Mouse (Mus musculus): ENCODE measurements around the gene Lrp11. TPM values are rescaled to one million over a fixed set of nuclear protein-coding genes. Genes with fewer than 3 reads are reported as not detected.
"Not testable (repeated sequence)": the region's sequence is repeated elsewhere in the genome, so short reads cannot be mapped to it uniquely, and the experiment has no call there.

Gene Lrp11
- total RNA-seq, 1 experiment from 2014 or later, result 1.2 TPM

GRCm38 (mm10) chr10:7617146-7617545 is 27.5 kb downstream of the Lrp11 start:
- not testable (repeated sequence) for ATAC-seq (replicated peaks in 1 of 2; ENCODE audit: insufficient read depth in 1 of 2, low FRiP score in 2 of 2, low TSS enrichment in 1 of 2, low read depth in 1 of 2, poor library complexity in 2 of 2, severe bottlenecking in 2 of 2)

GRCm38 (mm10) chr10:7617556-7617955 is 28.0 kb downstream of the Lrp11 start:
- not testable (repeated sequence) for ATAC-seq (replicated peaks in 1 of 2; ENCODE audit: insufficient read depth in 1 of 2, low FRiP score in 2 of 2, low TSS enrichment in 1 of 2, low read depth in 1 of 2, poor library complexity in 2 of 2, severe bottlenecking in 2 of 2)

DNA sequence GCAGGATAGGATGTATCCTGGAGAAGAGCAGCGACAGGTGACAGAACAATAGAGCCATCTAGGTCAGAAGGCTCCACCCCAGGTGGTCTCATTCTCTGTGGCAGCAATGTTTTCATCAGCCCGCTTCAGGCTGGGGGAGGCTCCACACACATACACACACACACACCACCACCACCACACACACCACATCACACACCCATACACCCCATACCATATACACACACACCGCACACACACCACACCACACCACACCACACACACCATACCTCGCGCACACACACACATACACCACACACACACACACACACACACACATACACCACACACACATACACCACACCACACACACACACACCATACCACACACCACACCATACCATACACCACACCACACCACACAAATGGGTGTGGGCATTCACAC is 30.2 kb downstream of the Lrp11 start:
- ATAC-seq (replicated peaks in 1 of 2; ENCODE audit: insufficient read depth in 1 of 2, low FRiP score in 2 of 2, low TSS enrichment in 1 of 2, low read depth in 1 of 2, poor library complexity in 2 of 2, severe bottlenecking in 2 of 2), result no peak

DNA sequence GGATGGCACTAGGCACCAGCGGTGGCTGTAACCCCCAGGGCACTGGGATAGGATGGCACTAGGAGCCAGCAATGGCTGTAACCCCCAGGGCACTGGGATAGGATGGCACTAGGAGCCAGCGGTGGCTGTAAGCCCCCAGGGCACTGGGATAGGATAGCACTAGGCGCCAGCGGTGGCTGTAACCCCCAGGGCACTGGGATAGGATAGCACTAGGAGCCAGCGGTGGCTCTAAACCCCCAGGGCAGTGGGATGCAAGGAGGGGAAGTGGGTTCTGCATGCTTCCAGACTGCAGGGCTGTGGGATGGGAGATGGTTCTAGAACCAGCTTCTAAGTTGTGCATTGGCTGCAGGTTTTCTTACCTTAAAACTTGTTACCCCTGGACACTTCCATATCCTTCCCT is 31.1 kb downstream of the Lrp11 start:
- no peak for ATAC-seq (replicated peaks in 1 of 2; ENCODE audit: insufficient read depth in 1 of 2, low FRiP score in 2 of 2, low TSS enrichment in 1 of 2, low read depth in 1 of 2, poor library complexity in 2 of 2, severe bottlenecking in 2 of 2)

DNA sequence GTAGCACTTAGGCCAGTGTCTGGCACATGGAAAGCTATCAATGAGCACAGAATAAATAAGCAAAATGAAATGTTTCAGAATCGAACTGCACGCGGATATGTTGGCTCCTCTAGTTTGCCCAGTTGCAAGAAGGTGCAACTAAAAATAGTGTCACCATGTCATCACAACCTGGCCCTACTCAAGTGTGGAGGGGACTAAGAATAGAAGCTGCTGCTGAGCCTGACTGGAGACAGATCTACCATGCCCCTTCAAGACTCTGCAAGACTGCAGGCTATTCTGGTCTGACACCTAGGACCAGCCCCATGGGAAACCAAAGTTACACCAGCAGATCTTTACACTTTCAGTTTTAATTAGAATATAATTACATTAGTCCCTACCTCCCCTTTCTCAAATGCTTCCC is 32.8 kb downstream of the Lrp11 start:
- no peak for ATAC-seq (replicated peaks in 1 of 2; ENCODE audit: insufficient read depth in 1 of 2, low FRiP score in 2 of 2, low TSS enrichment in 1 of 2, low read depth in 1 of 2, poor library complexity in 2 of 2, severe bottlenecking in 2 of 2)

- ATAC-seq (replicated peaks in 1 of 2; ENCODE audit: insufficient read depth in 1 of 2, low FRiP score in 2 of 2, low TSS enrichment in 1 of 2, low read depth in 1 of 2, poor library complexity in 2 of 2, severe bottlenecking in 2 of 2), result no peak
Measured at GRCm38 (mm10) chr10:7623861-7624518, 34.4 kb downstream of the Lrp11 start.

- no peak for ATAC-seq (replicated peaks in 1 of 2; ENCODE audit: insufficient read depth in 1 of 2, low FRiP score in 2 of 2, low TSS enrichment in 1 of 2, low read depth in 1 of 2, poor library complexity in 2 of 2, severe bottlenecking in 2 of 2)
Measured at GRCm38 (mm10) chr10:7629092-7629491, 39.5 kb downstream of the Lrp11 start.

DNA sequence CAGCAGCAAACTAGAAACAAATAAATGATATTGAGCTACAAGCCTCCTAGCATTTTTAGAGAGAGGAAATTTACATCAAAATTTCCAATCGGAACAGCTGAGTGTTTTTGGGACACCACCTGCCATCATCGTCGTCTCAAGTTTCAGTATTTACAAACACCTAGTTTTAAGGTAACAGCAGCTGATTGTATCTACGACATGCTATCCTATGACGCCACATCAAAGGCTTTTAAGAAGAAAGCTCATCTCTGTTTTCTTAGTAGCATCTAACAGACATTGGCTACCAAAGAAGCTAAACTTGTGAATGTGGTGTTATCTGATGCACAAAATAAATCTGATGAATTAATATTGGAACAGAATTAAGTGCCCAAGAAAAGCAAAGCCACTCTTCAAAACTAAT is 40.7 kb downstream of the Lrp11 start:
- no peak for ATAC-seq (replicated peaks in 1 of 2; ENCODE audit: insufficient read depth in 1 of 2, low FRiP score in 2 of 2, low TSS enrichment in 1 of 2, low read depth in 1 of 2, poor library complexity in 2 of 2, severe bottlenecking in 2 of 2)

DNA sequence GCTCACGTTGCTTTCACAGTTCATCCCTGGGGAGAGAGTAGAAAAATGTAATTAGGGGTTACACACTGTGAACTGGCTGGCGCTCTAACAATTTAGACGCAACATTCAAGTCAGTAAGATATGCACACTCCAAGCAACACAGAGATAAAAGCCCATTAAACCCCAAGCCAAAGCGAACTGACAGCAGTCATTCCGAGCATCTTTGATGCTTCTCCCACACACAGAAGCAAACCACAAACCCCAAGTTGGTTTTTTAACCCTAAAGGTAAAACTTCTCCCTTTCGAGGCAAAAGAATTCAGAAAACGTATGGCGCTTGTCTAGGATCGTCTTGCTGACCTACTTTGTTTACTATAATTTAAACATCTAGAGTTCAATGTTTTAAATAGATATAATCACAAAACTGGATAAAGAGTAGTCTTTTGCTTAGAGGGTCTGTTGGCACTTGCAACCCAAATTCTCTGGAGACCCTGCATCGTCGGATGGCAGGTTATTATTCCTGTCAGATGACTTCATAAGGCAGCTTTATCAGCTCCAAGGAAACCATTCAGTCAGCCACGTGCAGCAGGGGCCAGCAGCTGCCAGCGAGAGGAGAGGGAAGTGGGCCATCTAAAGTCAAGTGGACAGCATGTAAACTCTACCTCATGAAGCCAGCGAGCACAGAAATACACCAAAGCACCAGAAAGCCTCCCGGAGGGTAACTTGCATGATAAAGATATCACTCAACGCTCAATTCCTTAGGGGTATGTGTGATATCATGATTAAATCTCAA is 41.5 kb downstream of the Lrp11 start:
- ATAC-seq (replicated peaks in 1 of 2; ENCODE audit: insufficient read depth in 1 of 2, low FRiP score in 2 of 2, low TSS enrichment in 1 of 2, low read depth in 1 of 2, poor library complexity in 2 of 2, severe bottlenecking in 2 of 2), result no peak

GRCm38 (mm10) chr10:7640366-7640765 is 50.8 kb downstream of the Lrp11 start:
- ATAC-seq (replicated peaks in 1 of 2; ENCODE audit: insufficient read depth in 1 of 2, low FRiP score in 2 of 2, low TSS enrichment in 1 of 2, low read depth in 1 of 2, poor library complexity in 2 of 2, severe bottlenecking in 2 of 2), result no peak

GRCm38 (mm10) chr10:7645911-7646310 is 56.3 kb downstream of the Lrp11 start:
- ATAC-seq (replicated peaks in 1 of 2; ENCODE audit: insufficient read depth in 1 of 2, low FRiP score in 2 of 2, low TSS enrichment in 1 of 2, low read depth in 1 of 2, poor library complexity in 2 of 2, severe bottlenecking in 2 of 2), result no peak

- ATAC-seq (replicated peaks in 1 of 2; ENCODE audit: insufficient read depth in 1 of 2, low FRiP score in 2 of 2, low TSS enrichment in 1 of 2, low read depth in 1 of 2, poor library complexity in 2 of 2, severe bottlenecking in 2 of 2), result no peak
Measured at GRCm38 (mm10) chr10:7649059-7649458, 59.5 kb downstream of the Lrp11 start.

GRCm38 (mm10) chr10:7651057-7651456 is 61.5 kb downstream of the Lrp11 start:
- ATAC-seq (replicated peaks in 1 of 2; ENCODE audit: insufficient read depth in 1 of 2, low FRiP score in 2 of 2, low TSS enrichment in 1 of 2, low read depth in 1 of 2, poor library complexity in 2 of 2, severe bottlenecking in 2 of 2), result no peak

DNA sequence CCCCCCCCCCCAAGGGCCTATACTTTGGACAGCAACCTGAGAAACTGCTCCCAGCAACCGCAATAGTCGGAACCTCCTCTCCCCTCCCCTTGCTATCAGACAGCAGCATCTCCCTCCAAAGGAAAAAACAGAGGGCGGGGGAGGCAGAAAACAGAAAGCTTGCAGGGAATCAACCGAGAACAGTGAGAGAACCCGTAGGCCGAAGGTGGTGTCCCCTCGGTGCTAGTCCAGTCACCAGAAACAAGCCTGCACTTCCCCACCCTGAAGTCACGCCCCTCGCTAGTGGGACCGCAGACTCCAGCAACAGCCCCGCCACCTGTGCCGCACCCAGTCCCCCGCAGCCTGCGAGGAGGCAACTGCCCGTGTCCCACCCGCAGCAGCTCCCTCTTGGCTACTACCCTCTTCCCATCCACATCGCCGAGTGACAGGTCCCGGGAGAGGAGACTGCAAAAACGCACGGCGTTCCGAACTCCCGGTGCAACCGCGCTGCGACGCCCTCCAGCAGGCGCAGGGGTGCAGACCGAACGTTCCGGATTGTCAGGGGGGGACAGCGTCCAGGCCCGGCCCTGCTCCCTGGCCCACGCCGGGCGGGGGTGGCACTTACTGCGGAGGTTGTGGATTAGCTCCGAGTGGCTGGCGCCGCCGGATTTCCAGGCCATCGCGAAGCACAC is 73.0 kb downstream of the Lrp11 start:
- ATAC-seq (replicated peaks in 1 of 2; ENCODE audit: insufficient read depth in 1 of 2, low FRiP score in 2 of 2, low TSS enrichment in 1 of 2, low read depth in 1 of 2, poor library complexity in 2 of 2, severe bottlenecking in 2 of 2), result peak; percentile 53 to 59

DNA sequence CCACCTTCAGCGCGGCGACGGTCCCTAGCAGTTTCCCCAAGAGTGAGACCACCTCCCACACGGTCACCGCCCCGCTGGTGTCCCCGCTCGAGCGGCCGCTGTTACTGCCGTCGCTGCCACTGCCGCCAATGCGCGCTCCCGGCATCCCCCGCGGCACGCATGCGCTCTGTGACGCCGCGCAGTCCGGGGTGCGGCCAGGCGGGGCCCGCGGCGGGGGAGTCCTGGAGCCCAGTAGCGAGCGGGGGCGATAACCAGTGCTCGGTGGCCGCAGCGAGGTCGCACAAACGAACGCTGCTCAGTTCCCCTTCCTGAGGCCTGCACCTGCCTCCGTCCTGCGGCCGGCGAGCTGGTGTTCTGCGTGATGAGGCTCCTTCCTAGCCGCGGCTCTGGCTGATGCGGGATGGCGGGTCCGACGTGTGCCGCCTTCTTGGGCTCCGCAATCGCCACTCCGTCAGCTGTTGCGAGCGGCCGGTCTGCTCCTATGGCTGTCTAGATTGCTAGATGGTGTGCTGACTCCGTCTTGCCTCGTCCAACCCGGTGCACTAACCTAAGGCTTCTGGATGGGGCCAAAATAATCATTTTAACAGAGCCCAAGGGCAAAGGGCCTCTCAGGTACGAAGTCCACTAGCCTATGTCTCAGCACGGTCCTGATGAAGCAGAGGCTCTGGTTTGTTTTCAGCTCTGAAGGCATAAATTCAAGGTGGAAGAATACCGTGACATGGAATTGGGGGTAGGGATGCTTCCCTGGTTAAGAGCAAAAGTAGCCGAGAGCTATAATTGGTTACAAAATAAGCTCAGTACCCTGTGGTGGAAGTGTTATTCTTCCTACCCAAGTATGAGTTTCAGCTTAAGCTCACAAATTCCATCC is 73.8 kb downstream of the Lrp11 start:
- peak; percentile 37 to 59 for ATAC-seq (replicated peaks in 1 of 2; ENCODE audit: insufficient read depth in 1 of 2, low FRiP score in 2 of 2, low TSS enrichment in 1 of 2, low read depth in 1 of 2, poor library complexity in 2 of 2, severe bottlenecking in 2 of 2)

GRCm38 (mm10) chr10:7664027-7664526 is 74.5 kb downstream of the Lrp11 start:
- ATAC-seq (replicated peaks in 1 of 2; ENCODE audit: insufficient read depth in 1 of 2, low FRiP score in 2 of 2, low TSS enrichment in 1 of 2, low read depth in 1 of 2, poor library complexity in 2 of 2, severe bottlenecking in 2 of 2), result peak in 1 of 2 experiments; percentile 7; a peak in 1 of 4 replicates

- no peak for ATAC-seq (replicated peaks in 1 of 2; ENCODE audit: insufficient read depth in 1 of 2, low FRiP score in 2 of 2, low TSS enrichment in 1 of 2, low read depth in 1 of 2, poor library complexity in 2 of 2, severe bottlenecking in 2 of 2)
Measured at GRCm38 (mm10) chr10:7664889-7665288, 75.3 kb downstream of the Lrp11 start.
